Comparison of ENCODE assay signal across 8 mouse cellular contexts in the genomic region with DNA sequence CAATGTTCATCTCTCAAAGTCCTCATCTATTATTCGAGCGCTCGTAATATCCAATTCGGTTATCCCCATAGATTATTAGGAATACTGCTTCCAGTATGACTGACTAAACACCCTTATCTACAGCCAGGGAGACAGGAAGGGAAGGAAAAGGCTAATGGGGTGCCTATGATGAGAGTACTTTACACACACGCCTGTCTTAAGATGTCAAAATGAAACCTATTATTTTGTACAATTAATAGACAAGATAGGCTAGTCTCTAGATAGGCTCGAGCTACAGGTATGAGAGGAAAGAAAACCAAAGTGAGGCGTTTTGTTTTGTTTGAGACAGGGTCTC. TPM values are rescaled to one million over a fixed set of nuclear protein-coding genes. Genes with fewer than 3 reads are reported as not detected.
DNase-seq lines count a peak whose midpoint lies in the region; ATAC-seq and TF ChIP-seq lines count a peak whose summit lies in the region.

No protein-coding gene starts in this region.

- no peak for TF ChIP-seq POLR2A in lung, adult 2 months (IDR thresholded peaks at IDR 0.05; ENCODE audit: borderline replicate concordance, extremely low read depth, low read depth, low read length)
- TF ChIP-seq POLR2A in embryonic fibroblast, embryonic 13.5 days (IDR thresholded peaks at IDR 0.05; ENCODE audit: low read depth, low read length), result no peak
- no peak for TF ChIP-seq POLR2A in small intestine, adult 2 months (IDR thresholded peaks at IDR 0.05; ENCODE audit: low read depth, low read length)
- TF ChIP-seq POLR2A in thymus, adult 2 months (IDR thresholded peaks at IDR 0.05; ENCODE audit: control insufficient read depth, extremely low read depth, insufficient read depth, low read length, poor library complexity), result no peak

- no peaks in the 10 kb centered on the region for H3K27me3 ChIP-seq in limb, embryonic 12.5 days
- H3K27me3 ChIP-seq in small intestine, adult 2 months (ENCODE audit: control insufficient read depth, insufficient read depth, low read length), result no peaks in the 10 kb centered on the region
- H3K27me3 ChIP-seq in thymus, adult 2 months (ENCODE audit: control insufficient read depth, insufficient read depth, low read length), result no peaks in the 10 kb centered on the region

- no peaks in the 10 kb centered on the region for H3K9me3 ChIP-seq in limb, embryonic 12.5 days

- peak overlapping the region; percentile 99 for H3K4me3 ChIP-seq in lung, adult 2 months (replicated peaks; ENCODE audit: extremely low read depth, low read depth, low read length)
- peak overlapping the region; percentile 9; the same call in 1 of the 2 replicates for H3K4me3 ChIP-seq in embryonic fibroblast, embryonic 13.5 days (ENCODE audit: insufficient read depth, low read length)
- H3K4me3 ChIP-seq in limb, embryonic 12.5 days (replicated peaks), result peak overlapping the region; percentile 93
- H3K4me3 ChIP-seq in small intestine, adult 2 months (ENCODE audit: low read depth, low read length), result peak overlapping the region; percentile 72
- H3K4me3 ChIP-seq in thymus, adult 2 months (ENCODE audit: control insufficient read depth, insufficient read depth, low read length), result no peak overlapping the region

- no peak for TF ChIP-seq CTCF in lung, adult 2 months (IDR thresholded peaks at IDR 0.05; ENCODE audit: insufficient read depth, low read length)
- TF ChIP-seq CTCF in embryonic fibroblast, embryonic 13.5 days (IDR thresholded peaks at IDR 0.05; ENCODE audit: borderline replicate concordance, insufficient read depth, low read length), result no peak
- TF ChIP-seq CTCF in small intestine, adult 2 months (IDR thresholded peaks at IDR 0.05; ENCODE audit: extremely low read depth, insufficient read length, insufficient replicate concordance, low read depth, low read length), result no peak
- no peak for TF ChIP-seq CTCF in thymus, adult 2 months (IDR thresholded peaks at IDR 0.05; ENCODE audit: borderline replicate concordance, control insufficient read depth, extremely low read depth, insufficient read depth, low read length, poor library complexity)

- no peak overlapping the region for H3K27ac ChIP-seq in embryonic fibroblast, embryonic 13.5 days (ENCODE audit: insufficient read depth, low read length)
- H3K27ac ChIP-seq in limb, embryonic 12.5 days, result peak overlapping the region; percentile 83
- H3K27ac ChIP-seq in small intestine, adult 2 months (ENCODE audit: insufficient read depth, low read depth, low read length), result peak overlapping the region; percentile 71
- H3K27ac ChIP-seq in thymus, adult 2 months (ENCODE audit: control insufficient read depth, insufficient read depth, low read length), result no peak overlapping the region

- H3K36me3 ChIP-seq in limb, embryonic 12.5 days, result peaks cover 32% of the 10 kb centered on the region
- H3K36me3 ChIP-seq in small intestine, adult 2 months (ENCODE audit: control insufficient read depth, insufficient read depth, low read length), result peaks cover 27% of the 10 kb centered on the region
- peaks cover 31% of the 10 kb centered on the region for H3K36me3 ChIP-seq in thymus, adult 2 months (ENCODE audit: control insufficient read depth, insufficient read depth, low read length)

- peaks cover 7% of the 10 kb centered on the region for H3K4me1 ChIP-seq in lung, adult 2 months (ENCODE audit: control insufficient read depth, insufficient read depth, low read length)
- no peaks in the 10 kb centered on the region for H3K4me1 ChIP-seq in embryonic fibroblast, embryonic 13.5 days (ENCODE audit: control insufficient read depth, insufficient read depth, low read length)
- H3K4me1 ChIP-seq in limb, embryonic 12.5 days (replicated peaks), result peaks cover 13% of the 10 kb centered on the region
- peaks cover 3% of the 10 kb centered on the region; the same call in 1 of the 2 replicates for H3K4me1 ChIP-seq in small intestine, adult 2 months (ENCODE audit: control insufficient read depth, insufficient read depth, insufficient read length, low read length)
- peaks cover 4% of the 10 kb centered on the region for H3K4me1 ChIP-seq in thymus, adult 2 months (replicated peaks; ENCODE audit: control insufficient read depth, insufficient read depth, low read length)

- 27% methylated on average over 7 of the region's 7 CpGs for WGBS in lung, adult 2 months
- WGBS in limb, embryonic 12.5 days, result 52% methylated on average over 7 of the region's 7 CpGs
- WGBS in small intestine, adult 2 months, result 46% methylated on average over 7 of the region's 7 CpGs
- WGBS in thymus, adult 2 months, result 56% methylated on average over 7 of the region's 7 CpGs

- H3K4me2 ChIP-seq in limb, embryonic 12.5 days, result peak overlapping the region; percentile 79

- peak; percentile 35 for ATAC-seq in limb, embryonic 12.5 days (ENCODE audit: insufficient number of reproducible peaks, insufficient read depth, low FRiP score, low TSS enrichment, low read depth)

- no peak for DNase-seq in lung, adult 2 months
- no peak for DNase-seq in lung, postnatal 36 days
- DNase-seq in layer of hippocampus, postnatal 10 days (ENCODE audit: low spot score in 2 of 2), result no peak
- no peak for DNase-seq in thymus, adult 2 months
- DNase-seq in MN1 (ENCODE audit: low spot score), result no peak

- peak overlapping the region; percentile 98 for H3K9ac ChIP-seq in limb, embryonic 12.5 days (replicated peaks)

RNA-seq across cellular contexts. Expression of a gene that starts 0.3 kb away (rescaled TPM):
- polyA plus RNA-seq in lung, adult 2 months (2012; rRNA removed), result 43.4 and 72.0 TPM in 2 replicates
- 87.4 and 122 TPM in 2 replicates for polyA plus RNA-seq in embryonic fibroblast, embryonic 13.5 days (2011; ENCODE audit: insufficient read length, low read depth, missing spikeins)
- polyA plus RNA-seq in limb, embryonic 12.5 days (2016; fragmentation: Nextera tagmentation; extraction: Ambion mirVana), result 536 and 555 TPM in 2 replicates
- polyA plus RNA-seq in small intestine, adult 2 months (2012; rRNA removed), result 15.6 and 16.3 TPM in 2 replicates
- total RNA-seq in layer of hippocampus, postnatal 10 days (2021), result 100 to 1,000 TPM; 264 to 265 TPM
- 58.2 and 60.9 TPM in 2 replicates for polyA plus RNA-seq in thymus, adult 2 months (2012; rRNA removed)

RNA-seq across cellular contexts. Expression of a gene that starts 12.5 kb away (rescaled TPM):
- polyA plus RNA-seq in lung, adult 2 months (2012; rRNA removed), result 20.5 and 26.7 TPM in 2 replicates
- polyA plus RNA-seq in embryonic fibroblast, embryonic 13.5 days (2011; ENCODE audit: insufficient read length, low read depth, missing spikeins), result 9.6 and 9.7 TPM in 2 replicates
- 18.9 and 21.8 TPM in 2 replicates for polyA plus RNA-seq in limb, embryonic 12.5 days (2016; fragmentation: Nextera tagmentation; extraction: Ambion mirVana)
- polyA plus RNA-seq in small intestine, adult 2 months (2012; rRNA removed), result 5.8 TPM in 2 replicates
- total RNA-seq in layer of hippocampus, postnatal 10 days (2021), result 10 to 100 TPM; 17.6 to 21.7 TPM
- polyA plus RNA-seq in thymus, adult 2 months (2012; rRNA removed), result 2.5 and 3.2 TPM in 2 replicates

RNA-seq across cellular contexts. Expression of a gene that starts 37.6 kb away (rescaled TPM):
- 9.8 and 14.9 TPM in 2 replicates for polyA plus RNA-seq in lung, adult 2 months (2012; rRNA removed)
- 24.2 and 30.3 TPM in 2 replicates for polyA plus RNA-seq in embryonic fibroblast, embryonic 13.5 days (2011; ENCODE audit: insufficient read length, low read depth, missing spikeins)
- polyA plus RNA-seq in limb, embryonic 12.5 days (2016; fragmentation: Nextera tagmentation; extraction: Ambion mirVana), result 15.2 and 15.4 TPM in 2 replicates
- polyA plus RNA-seq in small intestine, adult 2 months (2012; rRNA removed), result 5.8 and 16.7 TPM in 2 replicates
- 10 to 100 TPM; 64.4 to 67.3 TPM for total RNA-seq in layer of hippocampus, postnatal 10 days (2021)
- 13.1 and 13.7 TPM in 2 replicates for polyA plus RNA-seq in thymus, adult 2 months (2012; rRNA removed)

Comparison
In these comparisons a context has a peak if more than half of its experiments do, and no peak if none do; other contexts are left out.
1. H3K27ac ChIP-seq: peak in limb, embryonic 12.5 days (single experiment) and small intestine, adult 2 months (single experiment); none in embryonic fibroblast, embryonic 13.5 days (single experiment) and thymus, adult 2 months (single experiment).